In the genomic region with DNA sequence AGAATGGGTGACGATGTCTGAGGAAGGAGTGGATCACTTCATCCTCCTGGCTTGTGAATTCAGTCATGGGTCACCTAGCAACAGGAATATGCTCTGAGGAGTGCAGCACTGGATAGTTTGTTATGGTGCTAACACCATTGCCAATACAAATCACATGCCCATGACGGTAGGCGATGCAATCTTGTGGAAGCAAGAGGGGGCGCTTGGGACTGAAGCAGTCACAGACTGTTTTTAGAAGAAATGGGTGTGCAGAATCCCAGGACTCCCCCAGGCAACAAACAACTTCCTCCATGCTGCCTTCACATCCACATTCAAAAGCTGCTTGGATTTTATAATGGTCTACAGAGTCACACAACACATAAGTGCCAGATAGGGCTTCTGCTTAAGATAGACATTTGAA, we compare ENCODE assay signal across 10 mouse cellular contexts.
"Had no signal": no experiment of that assay in that cellular context is flagged by ENCODE, and none has a peak within 500 bp of the region (broad histone marks: within the 10 kb centered on the region; RNA-seq: fewer than 3 reads in every experiment).

No protein-coding gene starts in this region.

- DNase-seq: kidney, adult 9 months; kidney, postnatal 36 days; lung, adult 18-20 months; retina, postnatal 1 day; thymus, postnatal 36 days had no signal

- H3K27ac ChIP-seq: kidney, postnatal 0 days; limb, embryonic 13.5 days; liver, embryonic 14.5 days; midbrain, embryonic 12.5 days; neural tube, embryonic 13.5 days had no signal

- H3K4me3 ChIP-seq: limb, embryonic 13.5 days; midbrain, embryonic 12.5 days; neural tube, embryonic 13.5 days had no signal

- H3K4me2 ChIP-seq: limb, embryonic 13.5 days; midbrain, embryonic 12.5 days; neural tube, embryonic 13.5 days had no signal

- H3K27me3 ChIP-seq: limb, embryonic 13.5 days; midbrain, embryonic 12.5 days; neural tube, embryonic 13.5 days had no signal

- H3K9me3 ChIP-seq: limb, embryonic 13.5 days; midbrain, embryonic 12.5 days; neural tube, embryonic 13.5 days had no signal

- H3K36me3 ChIP-seq: limb, embryonic 13.5 days; midbrain, embryonic 12.5 days; neural tube, embryonic 13.5 days had no signal

- H3K4me1 ChIP-seq: limb, embryonic 13.5 days; neural tube, embryonic 13.5 days had no signal

- H3K9ac ChIP-seq: limb, embryonic 13.5 days; liver, embryonic 14.5 days; midbrain, embryonic 12.5 days; neural tube, embryonic 13.5 days had no signal
